Mouse (Mus musculus): ENCODE measurements at regions not wholly inside any gene's neighbourhood (a gene's known extent, or its start where the extent isn't known, plus 50 kb on each side); places are given as distances from the start of the nearest gene placed in this dataset.

GRCm38 (mm10) chr19:52600410-52600809, 336.3 kb downstream of the Ins1 start:
- no peak for ATAC-seq (replicated peaks; ENCODE audit: poor library complexity)

- ATAC-seq (replicated peaks; ENCODE audit: poor library complexity), result no peak
These were observed 301.3 kb downstream of the Ins1 start for GRCm38 (mm10) chr19:52565401-52565800.

- no peak for ATAC-seq (replicated peaks; ENCODE audit: poor library complexity)
These were observed 270.7 kb downstream of the Ins1 start for GRCm38 (mm10) chr19:52534758-52535157.

- ATAC-seq (replicated peaks; ENCODE audit: poor library complexity), result no peak
These were observed 261.4 kb downstream of the Ins1 start for GRCm38 (mm10) chr19:52525509-52525908.

GRCm38 (mm10) chr19:52503331-52503730, 239.2 kb downstream of the Ins1 start:
- no peak for ATAC-seq (replicated peaks; ENCODE audit: poor library complexity)
